Mouse (Mus musculus) limb, embryonic 15.5 days (tissue): ENCODE results near the gene Sec13. TPM values are rescaled to one million over a fixed set of nuclear protein-coding genes. Genes with fewer than 3 reads are reported as not detected.

ENCODE experiments used
- ATAC-seq: fragments of 200-750 bp; cut with Nextera tagmentation; 2 replicates; pipeline ENCODE4 v1.8.0; 2017; ENCODE audit warnings: low read depth, moderate TSS enrichment; ENCODE audit not compliant: insufficient number of reproducible peaks, low FRiP score, low TSS enrichment
- H3K27ac ChIP-seq: fragments of 300-500 bp; sonication (generic); 2 replicates; pipeline ENCODE4 v1.5.1; 2015; ENCODE audit warnings: moderate library complexity, mild to moderate bottlenecking, inconsistent platforms
- H3K27me3 ChIP-seq: fragments of 300-500 bp; sonication (generic); 2 replicates; pipeline ENCODE4 v1.6.1; 2015; ENCODE audit warnings: inconsistent platforms
- H3K36me3 ChIP-seq: fragments of 300-500 bp; sonication (generic); 2 replicates; pipeline ENCODE4 v1.6.1; 2015; ENCODE audit warnings: inconsistent platforms
- H3K4me1 ChIP-seq: fragments of 300-500 bp; sonication (generic); 2 replicates; pipeline ENCODE4 v1.6.1; 2015; ENCODE audit warnings: inconsistent platforms
- H3K4me2 ChIP-seq: fragments of 300-500 bp; sonication (generic); 2 replicates; pipeline ENCODE4 v1.6.1; 2015; ENCODE audit warnings: mild to moderate bottlenecking, inconsistent platforms
- H3K4me3 ChIP-seq: fragments of 300-500 bp; sonication (generic); 2 replicates; pipeline ENCODE4 v1.5.1; 2015; ENCODE audit warnings: mild to moderate bottlenecking, inconsistent platforms
- H3K9ac ChIP-seq: fragments of 300-500 bp; sonication (generic); 2 replicates; pipeline ENCODE4 v1.6.1; 2015; ENCODE audit warnings: inconsistent platforms
- H3K9me3 ChIP-seq: fragments of 300-500 bp; sonication (generic); 2 replicates; pipeline ENCODE4 v1.6.1; 2016; ENCODE audit warnings: inconsistent platforms
- WGBS: fragments of 180-500 bp; shearing (Covaris S2); methylation state at CpG from one replicate; pipeline ENCODE4 v1.1.7; 2015; 5-methylcytosine and 5-hydroxymethylcytosine counted together
- polyA plus RNA-seq: library from polyadenylated mRNA; unstranded; fragments of >200 nt; fragmentation: Nextera tagmentation; extraction: Ambion mirVana; gene quantifications from 2 replicates; pipeline ENCODE4 v1.2.1, GENCODE M21; 2015

Sec13 gene
- polyA plus RNA-seq, 1 experiment from 2014 or later = 308 TPM

GRCm38 (mm10) chr6:113697222-113698205, 43.0 kb downstream of the Sec13 start:
- H3K4me1 ChIP-seq = peaks cover 28% of the 10 kb centered on the region
- peaks cover 26% of the 10 kb centered on the region for H3K36me3 ChIP-seq
- no peaks in the 10 kb centered on the region for H3K9me3 ChIP-seq
- H3K4me3 ChIP-seq = peak overlapping the region; percentile 90
- peak overlapping the region; percentile 75 for H3K9ac ChIP-seq
- ATAC-seq = no peak; the same call in 1 of the 2 replicates
- under 1% methylated on average over 106 of the region's 113 CpGs for WGBS
- H3K4me2 ChIP-seq = peak overlapping the region; percentile 85
- peak overlapping the region; percentile 92 for H3K27ac ChIP-seq
- H3K27me3 ChIP-seq = no peaks in the 10 kb centered on the region

- peak; percentile 99 for ATAC-seq
- Histone ChIP-seq H3K9ac (peak within 1 kb of the TSS; percentile 75), H3K36me3 (peaks cover 18% of the 10 kb centered on the region), H3K9me3 (no peaks in the 10 kb centered on the region), H3K27me3 (no peaks in the 10 kb centered on the region), H3K4me3 (peak within 1 kb of the TSS; percentile 90), H3K4me2 (peak within 1 kb of the TSS; percentile 85), H3K27ac (peak within 1 kb of the TSS; percentile 92), H3K4me1 (peaks cover 28% of the 10 kb centered on the region)
- under 1% methylated on average over 58 of the region's 58 CpGs for WGBS
Measured at GRCm38 (mm10) chr6:113696582-113697221, 43.8 kb downstream of the Sec13 start, which contains the start of gene Tatdn2. Tatdn2 (plus strand) TSS chr6:113697050.

GRCm38 (mm10) chr6:113695766-113696355, 44.7 kb downstream of the Sec13 start:
- Histone ChIP-seq H3K9me3 (no peaks in the 10 kb centered on the region), H3K4me1 (peaks cover 29% of the 10 kb centered on the region), H3K27me3 (no peaks in the 10 kb centered on the region), H3K36me3 (peaks cover 11% of the 10 kb centered on the region), H3K9ac (peak overlapping the region; percentile 10; the same call in 1 of the 2 replicates), H3K4me2 (peak overlapping the region; percentile 85), H3K4me3 (peak overlapping the region; percentile 90), H3K27ac (peak overlapping the region; percentile 92)
- WGBS = 29% methylated on average over 4 of the region's 4 CpGs
- no peak for ATAC-seq

- Histone ChIP-seq H3K4me1 (peaks cover 33% of the 10 kb centered on the region), H3K27me3 (no peaks in the 10 kb centered on the region)
- WGBS = 27% methylated on average over 1 of the region's 1 CpGs
Measured at GRCm38 (mm10) chr6:113695203-113695602, 45.3 kb downstream of the Sec13 start.

GRCm38 (mm10) chr6:113693377-113693776, 47.2 kb downstream of the Sec13 start:
- no peak overlapping the region for H3K9ac ChIP-seq
- H3K27ac ChIP-seq = no peak overlapping the region
- no peaks in the 10 kb centered on the region for H3K36me3 ChIP-seq
- WGBS = 91% methylated on average over 5 of the region's 5 CpGs
- no peaks in the 10 kb centered on the region for H3K27me3 ChIP-seq
- H3K4me1 ChIP-seq = peaks cover 27% of the 10 kb centered on the region
- H3K4me3 ChIP-seq = no peak overlapping the region
- ATAC-seq = no peak
- no peaks in the 10 kb centered on the region for H3K9me3 ChIP-seq
- no peak overlapping the region for H3K4me2 ChIP-seq

More at GRCm38 (mm10) chr6:113695203-113695602, 45.3 kb downstream of the Sec13 start:
- Histone ChIP-seq H3K36me3 (peaks cover 7% of the 10 kb centered on the region), H3K9ac (no peak overlapping the region), H3K4me3 (no peak overlapping the region), H3K9me3 (no peaks in the 10 kb centered on the region), H3K27ac (no peak overlapping the region), H3K4me2 (no peak overlapping the region)
- ATAC-seq = no peak

- Histone ChIP-seq H3K9ac (no peak overlapping the region), H3K9me3 (no peaks in the 10 kb centered on the region), H3K27me3 (no peaks in the 10 kb centered on the region), H3K36me3 (no peaks in the 10 kb centered on the region), H3K4me1 (peaks cover 21% of the 10 kb centered on the region), H3K4me3 (no peak overlapping the region), H3K27ac (no peak overlapping the region), H3K4me2 (no peak overlapping the region)
- WGBS = 70% methylated on average over 5 of the region's 5 CpGs
- no peak for ATAC-seq
Measured at GRCm38 (mm10) chr6:113692661-113693133, 47.8 kb downstream of the Sec13 start.

- H3K9me3 ChIP-seq = no peaks in the 10 kb centered on the region
- WGBS = 78% methylated on average over 4 of the region's 4 CpGs
- H3K4me2 ChIP-seq = peak overlapping the region; percentile 14; the same call in 1 of the 2 replicates
- ATAC-seq = no peak
- H3K27me3 ChIP-seq = no peaks in the 10 kb centered on the region
- no peak overlapping the region for H3K9ac ChIP-seq
- H3K4me3 ChIP-seq = no peak overlapping the region
- peak overlapping the region; percentile 59; the same call in 1 of the 2 replicates for H3K27ac ChIP-seq
- peaks cover 16% of the 10 kb centered on the region for H3K4me1 ChIP-seq
- no peaks in the 10 kb centered on the region for H3K36me3 ChIP-seq
Measured at GRCm38 (mm10) chr6:113691084-113691462, 49.5 kb downstream of the Sec13 start.

- Histone ChIP-seq H3K9ac (no peak overlapping the region), H3K9me3 (no peaks in the 10 kb centered on the region), H3K36me3 (no peaks in the 10 kb centered on the region), H3K4me1 (peaks cover 13% of the 10 kb centered on the region), H3K4me2 (peak overlapping the region; percentile 14; the same call in 1 of the 2 replicates), H3K4me3 (no peak overlapping the region), H3K27me3 (no peaks in the 10 kb centered on the region), H3K27ac (peak overlapping the region; percentile 59; the same call in 1 of the 2 replicates)
- no peak for ATAC-seq
- 5% methylated on average over 14 of the region's 14 CpGs for WGBS
Measured at GRCm38 (mm10) chr6:113690400-113691083, 50.0 kb downstream of the Sec13 start.

GRCm38 (mm10) chr6:113690008-113690399, 50.5 kb downstream of the Sec13 start:
- no peak overlapping the region for H3K4me2 ChIP-seq
- H3K4me1 ChIP-seq = peaks cover 13% of the 10 kb centered on the region
- 16% methylated on average over 7 of the region's 7 CpGs for WGBS
- H3K4me3 ChIP-seq = no peak overlapping the region
- ATAC-seq = no peak
- H3K9me3 ChIP-seq = no peaks in the 10 kb centered on the region
- H3K9ac ChIP-seq = no peak overlapping the region
- H3K27me3 ChIP-seq = no peaks in the 10 kb centered on the region
- 0 out of 2 replicates have a peak overlapping the region, but pooled peaks have one; percentile 59 for H3K27ac ChIP-seq
- no peaks in the 10 kb centered on the region for H3K36me3 ChIP-seq

- Histone ChIP-seq H3K4me1 (peaks cover 13% of the 10 kb centered on the region), H3K9ac (no peak overlapping the region), H3K4me3 (no peak overlapping the region), H3K9me3 (no peaks in the 10 kb centered on the region), H3K27me3 (no peaks in the 10 kb centered on the region), H3K36me3 (no peaks in the 10 kb centered on the region; the same call in 1 of the 2 replicates), H3K4me2 (0 out of 2 replicates have a peak overlapping the region, but pooled peaks have one; percentile 3), H3K27ac (no peak overlapping the region)
- no peak for ATAC-seq
- WGBS = 43% methylated on average over 8 of the region's 8 CpGs
Measured at GRCm38 (mm10) chr6:113686551-113687125, 53.9 kb downstream of the Sec13 start.
